Mouse (Mus musculus) telencephalon, adult 2 months (tissue): ENCODE measurements around the gene Hmgcl.
"Not testable (repeated sequence)": the region's sequence is repeated elsewhere in the genome, so short reads cannot be mapped to it uniquely, and the experiment has no call there.

ENCODE experiments used
- DNase-seq: peaks from one replicate; pipeline ENCODE4 v3.0.0-alpha.2; 2011; ENCODE audit warnings: low read depth, low spot score

Hmgcl gene

GRCm38 (mm10) chr4:135926861-135927260, 19.4 kb upstream of the Hmgcl start:
- no peak for DNase-seq

DNA sequence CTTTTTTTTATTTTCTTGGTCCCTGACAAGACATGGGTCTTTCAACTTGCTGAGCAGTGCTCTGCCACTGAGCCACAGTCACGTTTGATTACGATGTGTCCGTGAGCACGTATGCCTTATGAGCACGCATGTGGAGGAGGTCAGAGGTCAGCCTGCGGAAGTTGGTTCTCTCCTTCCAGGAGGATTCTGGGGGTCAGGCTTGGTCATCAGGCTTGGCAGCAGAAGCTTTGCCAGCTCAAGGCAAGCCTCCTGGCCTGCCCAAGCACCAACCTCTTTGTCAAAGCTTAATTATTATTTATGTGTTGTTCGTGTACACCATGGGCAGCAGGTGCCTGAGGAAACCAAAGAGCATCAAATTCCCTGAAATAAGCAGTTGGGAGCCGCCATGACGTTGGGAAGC, 17.9 kb upstream of the Hmgcl start:
- DNase-seq: no peak

DNA sequence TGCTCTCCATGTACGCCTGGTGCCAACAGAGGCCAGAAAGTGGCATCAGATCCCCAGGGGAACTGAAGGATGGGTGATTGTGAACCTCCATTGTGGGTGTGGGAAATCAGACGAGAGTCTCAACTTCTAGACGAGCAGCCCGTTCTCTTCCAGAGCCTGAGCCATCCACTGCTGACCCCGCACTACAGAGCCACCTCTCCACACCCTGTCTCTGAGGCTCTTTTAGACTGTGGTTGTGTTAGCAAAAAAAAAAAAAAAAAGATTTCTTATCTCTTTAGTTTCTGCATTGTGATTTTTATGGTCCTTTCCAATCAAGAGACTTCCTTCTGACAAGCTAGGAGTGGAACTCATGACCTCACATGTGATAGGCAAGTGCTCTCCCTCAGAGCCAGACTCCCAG, 16.8 kb upstream of the Hmgcl start:
- no peak for DNase-seq

DNA sequence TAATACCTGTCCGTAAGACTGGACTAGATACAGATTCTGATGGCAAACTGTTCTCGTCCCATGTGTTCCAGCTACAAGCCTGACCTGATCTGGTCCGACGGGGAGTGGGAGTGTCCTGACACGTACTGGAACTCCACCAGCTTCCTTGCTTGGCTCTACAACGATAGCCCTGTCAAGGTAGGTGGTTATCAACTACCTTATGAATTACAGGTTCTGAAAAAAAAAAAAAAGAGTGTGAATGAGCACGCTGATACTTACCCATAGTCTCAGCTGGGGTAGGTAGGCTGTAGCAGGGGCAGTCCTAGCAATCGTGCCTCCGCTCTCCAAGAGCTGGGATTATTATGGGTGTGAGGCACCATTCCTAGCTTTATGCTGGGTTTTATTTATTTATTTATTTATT, 16.4 kb upstream of the Hmgcl start:
- DNase-seq: no peak

GRCm38 (mm10) chr4:135930239-135930638, 16.0 kb upstream of the Hmgcl start:
- DNase-seq: no peak

GRCm38 (mm10) chr4:135931832-135932231, 14.4 kb upstream of the Hmgcl start:
- DNase-seq: no peak

DNA sequence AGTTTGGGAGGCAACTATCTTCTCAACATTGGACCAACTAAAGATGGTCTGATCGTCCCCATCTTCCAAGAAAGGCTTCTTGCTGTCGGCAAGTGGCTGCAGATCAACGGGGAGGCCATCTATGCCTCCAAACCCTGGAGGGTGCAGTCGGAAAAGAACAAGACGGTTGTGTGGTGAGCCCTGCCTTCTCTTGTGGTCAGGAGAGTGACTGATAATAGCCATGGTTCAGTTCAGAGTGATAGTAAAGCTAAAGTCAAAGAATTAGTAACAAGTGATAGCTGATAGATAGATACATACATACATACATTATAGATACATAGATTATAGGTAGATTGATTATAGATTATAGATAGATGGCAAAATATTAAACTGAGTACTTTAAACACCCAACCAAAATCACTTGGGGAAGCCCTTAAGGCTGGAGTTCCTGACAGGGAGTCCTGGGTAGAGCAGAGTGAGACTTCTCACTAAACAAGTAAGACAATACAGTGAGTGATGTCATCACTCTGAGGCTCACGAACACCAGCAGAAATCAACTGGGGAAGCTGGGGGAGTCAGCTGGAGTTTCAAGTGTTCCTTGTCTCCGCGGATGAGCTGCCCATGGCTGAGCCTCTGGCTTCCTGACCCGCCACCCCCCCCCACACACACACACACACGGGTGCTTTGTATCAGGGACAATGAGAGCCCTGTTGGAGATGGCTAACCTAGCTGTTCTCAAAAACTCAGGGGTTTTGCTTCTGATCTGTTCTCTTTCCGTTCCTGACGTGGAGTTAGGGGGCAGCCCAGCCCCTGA, 11.3 kb upstream of the Hmgcl start:
- DNase-seq: no peak

DNA sequence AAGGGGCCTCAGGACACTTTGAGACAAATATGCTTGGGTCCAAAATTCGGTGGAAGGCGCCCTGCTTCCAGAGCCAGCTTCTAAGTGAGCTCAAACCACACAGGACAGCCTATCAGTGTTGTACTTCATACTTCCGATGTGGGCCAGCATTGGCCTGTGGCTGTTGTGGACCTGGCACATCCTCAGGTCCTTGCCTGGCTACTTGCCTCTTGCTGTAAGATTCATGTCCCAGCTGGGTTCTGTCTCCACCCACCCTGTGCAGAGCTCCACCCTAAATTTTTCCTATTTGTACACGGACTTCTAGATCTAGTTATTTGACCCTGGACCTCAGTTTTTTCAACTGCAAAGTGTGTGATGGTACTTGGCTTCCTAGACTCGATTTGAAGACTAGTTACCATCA, 10.7 kb upstream of the Hmgcl start:
- DNase-seq: no peak

DNA sequence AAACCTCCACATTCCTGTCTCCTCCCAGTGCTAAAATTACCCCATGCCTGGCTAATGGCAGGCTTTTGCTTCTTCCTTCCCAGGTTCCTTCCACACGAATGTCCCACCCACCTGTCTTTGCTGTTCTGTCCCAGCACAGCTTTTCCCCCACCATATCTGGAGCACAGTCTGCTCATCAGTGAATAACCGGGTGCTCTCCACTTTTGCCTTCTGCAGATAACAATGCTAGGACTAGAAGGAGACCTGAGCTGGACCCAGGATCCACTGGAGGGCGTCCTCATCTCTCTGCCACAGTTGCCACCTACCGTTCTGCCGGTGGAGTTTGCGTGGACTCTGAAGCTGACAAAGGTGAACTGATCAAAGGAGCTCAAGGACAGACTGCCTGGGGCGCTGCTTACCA, 7.4 kb upstream of the Hmgcl start:
- DNase-seq: no peak

- not testable (repeated sequence) for DNase-seq
Measured at GRCm38 (mm10) chr4:135941026-135941425, 5.2 kb upstream of the Hmgcl start.

GRCm38 (mm10) chr4:135942193-135942592, 4.1 kb upstream of the Hmgcl start:
- no peak for DNase-seq

DNA sequence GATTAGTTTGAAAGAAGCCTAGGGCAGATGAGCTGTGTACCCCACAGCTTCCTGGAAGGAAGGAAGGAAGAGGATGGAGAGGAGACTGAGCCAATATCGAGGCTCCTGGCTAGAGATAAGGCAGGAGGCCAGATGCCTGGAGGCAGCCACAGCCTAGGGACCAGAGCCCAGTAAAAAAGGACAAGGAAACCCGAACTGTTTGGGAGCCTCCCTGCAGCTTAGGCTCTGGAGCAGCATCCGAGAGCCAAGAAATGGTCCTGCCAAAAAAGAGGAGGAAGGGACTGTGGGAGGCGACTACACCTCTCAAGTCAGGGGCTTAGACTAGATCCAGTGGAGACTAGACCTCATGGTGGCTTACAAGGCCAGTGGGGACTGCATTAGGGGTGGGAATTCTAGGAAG, 2.9 kb upstream of the Hmgcl start:
- no peak for DNase-seq

- DNase-seq: no peak
Measured at GRCm38 (mm10) chr4:135945706-135946105, 542 bp upstream of the Hmgcl start.

GRCm38 (mm10) chr4:135946659-135947301, 532 bp downstream of the Hmgcl start:
- no peak for DNase-seq

DNA sequence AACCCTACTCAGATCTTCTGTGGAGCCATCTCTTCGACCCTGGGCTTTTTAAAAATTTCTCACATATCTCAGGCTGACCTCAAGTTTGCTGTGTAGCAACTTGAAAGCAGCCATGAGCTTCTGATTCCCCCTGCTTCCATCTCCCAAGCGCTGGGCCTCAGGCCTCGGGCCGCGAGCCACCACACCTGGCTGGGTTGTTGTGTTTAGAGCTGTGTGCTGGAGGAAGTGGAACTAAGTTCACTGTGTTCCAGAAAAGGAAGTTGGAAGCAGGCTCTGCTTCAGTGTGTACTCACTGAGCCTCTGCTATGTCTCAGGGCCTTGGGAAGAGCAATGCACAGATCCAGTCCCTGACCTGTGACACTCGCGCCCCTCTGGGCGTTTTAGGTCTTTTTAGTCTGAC, 1.9 kb downstream of the Hmgcl start:
- DNase-seq: no peak

GRCm38 (mm10) chr4:135949475-135949874, 3.2 kb downstream of the Hmgcl start:
- DNase-seq: no peak

DNA sequence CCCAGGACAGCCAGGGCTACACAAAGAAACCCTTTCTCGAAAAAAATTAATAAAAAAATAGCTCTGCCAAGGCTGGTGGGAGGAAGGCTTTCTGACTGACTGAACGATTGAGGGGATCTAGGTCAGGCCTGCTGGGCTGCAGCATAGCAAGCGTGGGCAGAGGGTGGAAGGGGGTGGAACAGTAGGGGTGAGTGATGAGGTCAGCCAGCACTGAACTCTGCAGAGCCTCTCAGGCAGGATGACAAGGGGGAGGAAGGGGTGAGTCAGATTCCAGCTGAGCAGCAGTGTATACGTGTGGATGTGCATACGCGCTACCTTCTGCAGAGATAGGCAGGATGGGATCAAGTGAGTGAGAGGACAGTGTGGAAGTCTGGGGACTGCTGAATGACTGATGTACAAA, 3.7 kb downstream of the Hmgcl start:
- DNase-seq: no peak

DNA sequence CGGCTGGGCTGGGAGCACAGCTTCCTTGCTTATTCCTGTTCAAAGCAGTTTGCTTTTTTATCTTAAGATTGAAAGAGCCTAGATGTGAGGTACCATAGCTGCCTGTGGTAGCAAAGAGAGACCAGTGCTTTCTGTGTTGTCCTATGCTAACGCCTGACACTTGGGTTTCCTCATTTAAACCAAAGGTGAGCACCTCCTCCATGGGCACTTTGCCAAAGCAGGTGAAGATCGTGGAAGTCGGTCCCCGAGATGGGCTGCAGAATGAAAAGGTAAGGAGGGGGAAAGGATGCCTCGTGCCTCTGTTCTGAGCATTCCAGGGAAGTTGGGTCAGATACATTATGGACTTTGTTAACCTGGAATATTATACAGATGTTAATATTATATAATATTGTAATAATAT, 4.1 kb downstream of the Hmgcl start:
- no peak for DNase-seq

DNA sequence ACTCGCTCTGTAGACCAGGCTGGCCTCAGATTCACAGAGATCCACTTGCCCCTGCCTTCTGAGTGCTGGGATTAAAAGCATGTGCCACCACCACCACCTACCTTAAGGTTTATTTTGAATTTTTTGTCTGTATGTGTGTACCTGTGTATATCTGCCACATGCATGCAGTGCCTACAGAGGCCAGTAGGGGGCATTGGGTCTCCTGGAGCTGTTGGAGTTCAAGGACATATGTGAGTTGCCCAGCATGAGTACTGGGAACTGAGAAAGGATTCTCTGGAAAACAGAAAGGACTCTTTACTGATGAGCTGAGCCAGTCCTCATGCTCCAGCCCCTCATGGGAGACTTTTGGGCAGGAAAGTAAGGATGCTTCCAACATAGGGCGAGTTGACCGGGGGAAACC, 5.3 kb downstream of the Hmgcl start:
- DNase-seq: no peak

GRCm38 (mm10) chr4:135953179-135953578, 6.9 kb downstream of the Hmgcl start:
- no peak for DNase-seq

GRCm38 (mm10) chr4:135954241-135954640, 8.0 kb downstream of the Hmgcl start:
- DNase-seq: no peak

DNA sequence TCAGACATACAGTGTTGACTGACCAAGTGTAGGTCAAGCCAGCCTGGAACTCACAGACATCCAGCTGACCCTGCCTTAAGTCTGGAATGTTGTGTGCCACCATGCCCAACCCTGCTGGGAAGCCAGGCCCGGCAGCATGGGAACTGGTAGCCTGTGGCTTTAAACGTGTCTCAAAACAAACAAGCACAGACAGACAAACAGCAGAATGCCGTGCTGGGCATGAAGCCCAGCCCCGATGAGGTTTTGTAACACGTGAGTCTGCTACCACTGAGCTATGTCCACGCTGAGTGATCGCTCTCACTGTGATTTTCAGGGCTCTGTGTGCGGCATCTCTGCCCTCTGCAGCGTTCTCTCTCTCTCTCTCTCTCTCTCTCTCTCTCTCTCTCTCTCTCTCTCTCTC, 9.6 kb downstream of the Hmgcl start:
- no peak for DNase-seq

DNA sequence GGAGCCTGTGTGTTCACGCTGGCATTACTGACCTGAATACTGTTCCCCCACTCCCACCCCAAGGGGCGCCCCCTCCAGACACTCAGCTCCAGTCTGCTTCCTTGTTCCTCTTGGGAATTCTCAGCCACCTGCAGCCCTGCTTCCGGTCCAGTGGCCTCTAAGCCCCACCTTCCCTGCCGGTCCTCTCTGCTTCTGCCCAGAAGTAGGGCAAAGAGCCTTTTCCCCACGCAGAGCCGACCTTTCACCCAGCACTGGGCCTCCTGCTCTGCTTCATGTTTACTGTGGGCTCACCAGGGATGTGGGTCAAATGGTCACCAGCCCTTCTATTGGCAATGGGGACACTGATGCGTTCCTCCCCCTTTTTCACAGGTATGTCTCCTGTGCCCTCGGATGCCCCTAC, 12.1 kb downstream of the Hmgcl start:
- no peak for DNase-seq
